Mouse (Mus musculus): ENCODE results near the gene Gm9999.

- TF ChIP-seq CTCF (IDR thresholded peaks at IDR 0.05; ENCODE audit: low read depth) (no peak), EP300 (IDR thresholded peaks at IDR 0.05; ENCODE audit: low read depth) (no peak)
Measured at GRCm38 (mm10) chr7:46960991-46961390, 22.4 kb upstream of the Gm9999 start.

All from liver, embryonic 14.5 days (tissue).